Mouse (Mus musculus) lung, postnatal 10 days (tissue): ENCODE data around the gene Acat3.
"Not testable (repeated sequence)": the region's sequence is repeated elsewhere in the genome, so short reads cannot be mapped to it uniquely, and the experiment has no call there.

Experiments used
- DNase-seq: peaks from one replicate; pipeline ENCODE4 v3.0.0; 2021

Gene Acat3

GRCm38 (mm10) chr17:12940151-12940805 lies at the start of gene Acat3:
TSS of gene Acat3 (minus strand) at chr17:12940600.
- peak; percentile 14 for DNase-seq

GRCm38 (mm10) chr17:12988096-12988495 lies 47.7 kb upstream of the Acat3 start:
- DNase-seq: not testable (repeated sequence)

DNA sequence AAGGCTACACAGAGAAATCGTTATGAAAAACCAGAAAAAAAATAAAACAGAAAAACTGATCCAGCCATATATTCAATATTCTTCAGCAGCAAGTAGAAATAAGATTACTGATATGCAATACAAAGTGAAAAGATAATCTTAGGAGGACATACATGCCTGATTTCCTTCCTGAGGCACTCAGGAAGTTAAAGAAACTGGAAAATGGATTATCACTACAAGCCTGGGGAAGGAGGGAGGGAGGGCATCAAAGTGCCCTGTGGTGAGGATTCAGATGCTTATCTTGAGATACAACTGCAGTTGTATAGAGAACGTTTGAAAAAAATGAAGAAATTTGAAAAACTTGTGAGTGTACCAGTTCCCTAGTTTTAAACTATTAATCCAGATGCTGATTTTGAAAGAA lies 43.6 kb upstream of the Acat3 start:
- DNase-seq: no peak

DNA sequence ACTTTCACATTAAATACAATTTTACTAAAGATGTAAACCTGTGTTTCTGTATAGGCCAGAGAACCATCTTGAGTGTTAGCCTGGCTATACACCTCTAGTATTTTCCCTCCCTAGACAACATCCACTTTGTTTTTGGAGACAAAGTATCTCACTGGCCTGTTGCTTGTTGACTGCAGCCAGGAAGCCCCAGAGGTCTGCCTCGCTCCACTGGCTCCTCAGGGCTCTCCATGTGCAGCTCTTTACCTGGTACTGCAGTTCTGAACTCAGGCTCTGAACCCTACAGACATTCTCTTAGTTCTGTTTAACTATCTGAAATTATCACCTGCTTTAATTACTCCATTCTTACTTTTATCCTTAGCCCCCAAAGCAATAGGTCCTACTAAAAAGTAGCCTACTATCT lies 38.1 kb upstream of the Acat3 start:
- DNase-seq: no peak

GRCm38 (mm10) chr17:12973851-12974250 lies 33.5 kb upstream of the Acat3 start:
- no peak for DNase-seq

DNA sequence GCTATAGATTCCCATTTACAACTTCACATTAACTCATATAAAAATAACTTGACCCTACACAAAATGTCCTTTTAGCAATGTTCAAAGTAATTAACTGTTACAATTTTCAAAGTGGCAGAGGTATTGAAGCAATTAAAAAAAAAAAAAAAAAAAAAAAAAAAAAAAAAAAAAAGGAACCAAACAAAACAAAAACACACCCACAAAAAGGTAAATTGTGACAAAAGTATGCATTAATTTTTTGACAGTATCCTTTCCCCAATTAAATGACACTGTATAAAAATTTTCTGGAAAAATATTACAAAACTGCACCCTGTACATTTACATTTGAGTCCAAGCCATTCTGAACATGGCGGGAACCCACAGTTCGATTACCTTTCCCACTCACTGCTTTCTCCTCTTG lies 26.8 kb upstream of the Acat3 start:
- no peak for DNase-seq

DNA sequence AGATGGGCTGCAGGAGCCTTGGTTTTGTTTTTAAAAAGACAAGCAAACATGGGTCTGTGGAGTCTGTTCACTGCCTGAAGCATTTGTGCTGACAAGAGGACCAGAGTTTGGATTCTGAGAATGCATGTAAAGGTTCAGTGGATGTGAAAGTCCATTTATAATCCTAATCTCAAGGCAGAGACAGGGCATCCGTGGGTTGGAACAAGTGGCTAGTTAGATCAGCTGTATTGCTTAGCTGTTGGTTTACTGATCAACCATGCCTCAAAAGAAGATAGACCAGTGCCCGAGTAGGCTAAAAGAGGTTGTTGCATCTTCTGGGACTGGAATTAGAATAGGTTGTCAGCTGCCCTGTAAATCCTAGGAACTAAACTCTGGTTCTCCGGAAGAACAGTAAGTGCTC lies 23.1 kb upstream of the Acat3 start:
- no peak for DNase-seq

GRCm38 (mm10) chr17:12960331-12960873 lies 20.0 kb upstream of the Acat3 start, which contains the start of gene Acat2:
TSS of gene Acat2 (minus strand) at chr17:12960747.
- DNase-seq: peak; percentile 96

GRCm38 (mm10) chr17:12959377-12959776 lies 19.0 kb upstream of the Acat3 start:
- DNase-seq: not testable (repeated sequence)

GRCm38 (mm10) chr17:12956664-12957063 lies 16.3 kb upstream of the Acat3 start:
- no peak for DNase-seq

DNA sequence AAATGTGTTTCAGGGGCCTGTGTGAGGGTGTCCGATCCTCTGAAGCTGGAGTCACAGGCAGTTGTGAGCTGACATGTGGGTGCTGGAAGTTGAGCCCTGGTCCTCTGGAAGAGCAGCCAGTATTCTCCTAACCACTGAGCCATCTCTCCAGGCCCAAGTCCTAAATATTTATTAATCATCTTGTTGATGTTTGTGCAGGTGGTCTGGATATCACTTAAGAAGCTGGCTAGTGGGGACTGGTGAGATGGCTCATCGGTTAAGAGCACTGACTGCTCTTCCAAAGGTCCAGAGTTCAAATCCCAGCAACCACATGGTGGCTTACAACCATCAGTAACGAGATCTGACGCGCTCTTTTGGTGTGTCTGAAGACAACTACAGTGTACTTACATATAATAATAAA lies 9.3 kb upstream of the Acat3 start:
- no peak for DNase-seq

DNA sequence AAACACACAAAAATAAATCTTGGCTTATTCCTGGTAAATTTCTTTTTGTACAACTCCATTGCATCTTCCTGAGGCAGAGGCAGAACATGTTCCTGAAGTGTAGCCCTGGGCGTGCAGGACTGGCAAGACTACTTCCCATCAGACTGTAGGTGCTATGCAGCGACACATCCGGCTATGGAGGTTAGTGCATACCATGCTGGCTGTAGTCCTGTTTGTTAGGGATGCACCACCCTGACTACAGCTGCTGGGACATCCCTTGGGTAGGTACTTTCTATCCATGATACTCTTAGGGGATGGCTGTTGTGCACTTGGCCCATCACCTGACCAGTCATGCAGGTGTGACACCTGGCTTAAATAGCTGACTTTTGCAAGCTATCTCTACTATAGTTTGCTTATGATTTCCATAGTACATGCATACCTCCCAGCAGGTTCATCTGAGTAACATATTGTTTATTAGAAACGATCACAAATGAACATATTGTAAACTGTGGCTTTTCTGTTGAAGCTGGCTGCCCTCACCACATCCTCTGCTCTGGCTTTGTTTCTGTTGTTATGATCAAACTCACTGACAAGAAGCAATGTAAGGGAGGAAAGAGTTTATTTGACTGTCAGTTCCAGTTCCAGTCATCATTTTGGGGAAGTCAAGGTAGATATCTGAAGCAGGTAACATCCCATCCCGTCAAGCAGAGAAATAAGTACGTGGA lies 2.2 kb upstream of the Acat3 start:
- no peak for DNase-seq

DNA sequence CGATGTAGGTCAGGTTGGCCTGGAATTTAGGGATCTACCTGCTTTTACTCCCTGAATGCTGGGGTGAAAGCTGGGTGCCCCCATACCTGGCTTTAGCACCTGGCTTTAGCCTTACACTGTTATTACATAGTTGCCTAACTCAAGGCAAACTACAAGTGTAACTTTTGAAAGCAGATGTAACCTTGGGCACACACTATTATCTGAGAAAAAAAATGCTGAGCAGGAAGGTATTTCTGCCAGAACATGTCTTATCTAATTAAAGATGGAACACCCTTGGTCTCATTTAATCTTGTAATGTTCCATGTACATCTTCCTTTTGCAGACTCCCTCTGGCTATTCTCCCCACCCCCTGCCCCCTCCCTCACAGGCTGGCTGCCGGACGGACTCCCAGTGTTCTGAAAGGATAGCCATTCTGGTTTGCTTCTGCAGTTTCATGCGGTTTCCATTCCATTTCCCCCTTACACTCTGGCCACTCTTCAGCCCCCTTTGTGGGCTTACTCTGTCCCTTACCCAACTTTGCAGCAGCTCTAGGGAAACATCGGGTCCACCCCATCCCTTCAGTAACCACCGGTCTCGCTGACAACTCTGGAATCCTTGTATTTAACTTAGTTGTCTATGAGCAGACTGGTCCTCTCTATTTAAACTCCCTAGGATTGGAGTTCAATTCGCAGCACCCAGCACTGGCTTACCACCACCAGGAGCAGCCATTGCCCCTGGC lies 1.3 kb upstream of the Acat3 start:
- DNase-seq: no peak

- not testable (repeated sequence) for DNase-seq
Measured at GRCm38 (mm10) chr17:12939377-12940148, 837 bp downstream of the Acat3 start.

GRCm38 (mm10) chr17:12938077-12938476 lies 2.3 kb downstream of the Acat3 start:
- DNase-seq: no peak

- DNase-seq: no peak
Measured at GRCm38 (mm10) chr17:12937412-12937970, 2.9 kb downstream of the Acat3 start.

DNA sequence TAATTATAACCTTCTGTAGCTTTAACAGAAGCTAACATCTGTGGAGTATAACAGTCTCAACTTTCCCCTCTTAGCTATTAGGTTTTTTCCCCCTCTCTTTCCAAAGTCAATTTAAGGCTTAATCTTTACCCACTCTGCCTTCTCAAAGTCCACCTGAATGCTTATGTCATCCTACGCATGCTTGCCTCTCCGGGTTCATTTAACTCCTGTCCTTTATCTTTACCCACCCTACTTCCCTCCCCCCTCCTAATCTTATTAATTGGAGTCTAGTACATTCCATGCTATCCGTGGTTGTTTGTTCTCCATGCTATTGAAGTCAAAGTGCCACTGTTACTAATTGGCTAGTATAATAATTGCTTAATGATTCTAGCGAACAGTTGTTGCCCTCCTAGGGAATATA lies 4.7 kb downstream of the Acat3 start:
- DNase-seq: no peak

DNA sequence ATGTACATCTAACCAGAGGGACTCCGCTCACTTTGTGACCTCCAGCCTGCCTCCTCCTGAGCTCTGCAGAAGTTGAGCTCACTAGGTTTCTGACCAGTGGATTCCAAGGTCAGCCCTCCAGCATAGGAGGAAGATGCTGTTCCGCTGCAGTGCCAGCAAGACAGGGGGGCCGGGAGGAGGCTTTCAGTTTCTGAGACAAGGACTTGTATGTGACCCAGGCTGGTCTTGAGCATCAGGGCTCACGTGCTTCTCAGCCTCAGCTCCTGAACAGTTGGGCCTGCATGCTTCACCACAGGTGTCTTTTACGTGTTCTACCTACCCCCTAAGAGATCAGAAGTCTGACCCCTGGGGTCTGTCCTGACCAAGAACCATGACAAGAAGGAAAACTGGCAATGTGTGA lies 8.8 kb downstream of the Acat3 start:
- DNase-seq: not testable (repeated sequence)

GRCm38 (mm10) chr17:12925703-12926180 lies 14.7 kb downstream of the Acat3 start:
- no peak for DNase-seq

GRCm38 (mm10) chr17:12925001-12925400 lies 15.4 kb downstream of the Acat3 start:
- peak; percentile 34 for DNase-seq

DNA sequence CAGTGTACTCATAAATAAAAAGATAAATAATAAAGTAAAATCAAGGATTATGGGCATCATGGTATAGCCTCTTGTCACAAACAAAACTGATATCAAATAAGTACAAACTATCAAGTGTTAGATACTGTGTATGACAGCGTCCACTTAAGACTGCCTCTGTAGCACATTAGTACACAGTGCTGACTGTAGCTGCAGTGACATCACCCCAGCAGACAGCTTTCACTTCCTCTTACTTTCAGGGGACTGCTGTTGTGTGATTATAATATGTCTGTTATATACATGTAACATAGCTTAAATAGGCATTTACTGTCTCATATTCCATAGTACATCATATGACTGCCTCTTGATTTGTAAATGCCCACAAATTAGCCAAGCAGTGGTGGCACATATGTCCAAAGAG lies 19.3 kb downstream of the Acat3 start:
- no peak for DNase-seq
